Mouse (Mus musculus): ENCODE results near the gene Hmgxb4.
A peak's percentile ranks its signal among the peaks of the same experiment; 100 is the strongest.
"Not testable (repeated sequence)": the region's sequence is repeated elsewhere in the genome, so short reads cannot be mapped to it uniquely, and the experiment has no call there.

Hmgxb4 gene

GRCm38 (mm10) chr8:74993081-74993474, at the start of gene Hmgxb4:
Hmgxb4 (plus strand) TSS chr8:74993356.
- no peak for DNase-seq (ENCODE audit: low read depth, low spot score)

- no peak for DNase-seq (ENCODE audit: low read depth, low spot score)
These were observed 43.7 kb upstream of the Hmgxb4 start for GRCm38 (mm10) chr8:74949445-74949844.

GRCm38 (mm10) chr8:74963983-74964382, 29.2 kb upstream of the Hmgxb4 start:
- DNase-seq (ENCODE audit: low read depth, low spot score): no peak

GRCm38 (mm10) chr8:74970286-74970685, 22.9 kb upstream of the Hmgxb4 start:
- DNase-seq (ENCODE audit: low read depth, low spot score): not testable (repeated sequence)

- no peak for DNase-seq (ENCODE audit: low read depth, low spot score)
These were observed 21.5 kb upstream of the Hmgxb4 start for GRCm38 (mm10) chr8:74971636-74972035.

GRCm38 (mm10) chr8:74972322-74972883, 20.8 kb upstream of the Hmgxb4 start:
- no peak for DNase-seq (ENCODE audit: low read depth, low spot score)

GRCm38 (mm10) chr8:74973121-74973869, 19.9 kb upstream of the Hmgxb4 start:
- no peak for DNase-seq (ENCODE audit: low read depth, low spot score)

- DNase-seq (ENCODE audit: low read depth, low spot score): no peak
These were observed 19.3 kb upstream of the Hmgxb4 start for GRCm38 (mm10) chr8:74973904-74974303.

GRCm38 (mm10) chr8:74977427-74977826, 15.7 kb upstream of the Hmgxb4 start:
- peak; percentile 11 for DNase-seq (ENCODE audit: low read depth, low spot score)

- no peak for DNase-seq (ENCODE audit: low read depth, low spot score)
These were observed 13.0 kb upstream of the Hmgxb4 start for GRCm38 (mm10) chr8:74980060-74980710.

GRCm38 (mm10) chr8:74980711-74981062, 12.5 kb upstream of the Hmgxb4 start:
- peak; percentile 44 for DNase-seq (ENCODE audit: low read depth, low spot score)

- DNase-seq (ENCODE audit: low read depth, low spot score): no peak
These were observed 11.3 kb upstream of the Hmgxb4 start for GRCm38 (mm10) chr8:74981809-74982208.

- DNase-seq (ENCODE audit: low read depth, low spot score): no peak
These were observed 5.7 kb upstream of the Hmgxb4 start for GRCm38 (mm10) chr8:74987436-74987835.

GRCm38 (mm10) chr8:74990021-74990420, 3.1 kb upstream of the Hmgxb4 start:
- no peak for DNase-seq (ENCODE audit: low read depth, low spot score)

- peak; percentile 91 for DNase-seq (ENCODE audit: low read depth, low spot score)
These were observed 607 bp downstream of the Hmgxb4 start for GRCm38 (mm10) chr8:74993475-74994451.

GRCm38 (mm10) chr8:74994540-74994939, 1.4 kb downstream of the Hmgxb4 start:
- no peak for DNase-seq (ENCODE audit: low read depth, low spot score)

- DNase-seq (ENCODE audit: low read depth, low spot score): no peak
These were observed 7.3 kb downstream of the Hmgxb4 start for GRCm38 (mm10) chr8:75000431-75000830.

GRCm38 (mm10) chr8:75008826-75009225, 15.7 kb downstream of the Hmgxb4 start:
- no peak for DNase-seq (ENCODE audit: low read depth, low spot score)

GRCm38 (mm10) chr8:75013557-75013956, 20.4 kb downstream of the Hmgxb4 start:
- no peak for DNase-seq (ENCODE audit: low read depth, low spot score)

- DNase-seq (ENCODE audit: low read depth, low spot score): no peak
These were observed 20.8 kb downstream of the Hmgxb4 start for GRCm38 (mm10) chr8:75013964-75014363.

- no peak for DNase-seq (ENCODE audit: low read depth, low spot score)
These were observed 22.8 kb downstream of the Hmgxb4 start for GRCm38 (mm10) chr8:75015981-75016380.

- no peak for DNase-seq (ENCODE audit: low read depth, low spot score)
These were observed 23.3 kb downstream of the Hmgxb4 start for GRCm38 (mm10) chr8:75016422-75016821.

Data from CD4-positive helper T cell, adult 2 months (primary cell).